Mouse (Mus musculus): ENCODE results near the gene Carmil2.

Carmil2 gene

DNA sequence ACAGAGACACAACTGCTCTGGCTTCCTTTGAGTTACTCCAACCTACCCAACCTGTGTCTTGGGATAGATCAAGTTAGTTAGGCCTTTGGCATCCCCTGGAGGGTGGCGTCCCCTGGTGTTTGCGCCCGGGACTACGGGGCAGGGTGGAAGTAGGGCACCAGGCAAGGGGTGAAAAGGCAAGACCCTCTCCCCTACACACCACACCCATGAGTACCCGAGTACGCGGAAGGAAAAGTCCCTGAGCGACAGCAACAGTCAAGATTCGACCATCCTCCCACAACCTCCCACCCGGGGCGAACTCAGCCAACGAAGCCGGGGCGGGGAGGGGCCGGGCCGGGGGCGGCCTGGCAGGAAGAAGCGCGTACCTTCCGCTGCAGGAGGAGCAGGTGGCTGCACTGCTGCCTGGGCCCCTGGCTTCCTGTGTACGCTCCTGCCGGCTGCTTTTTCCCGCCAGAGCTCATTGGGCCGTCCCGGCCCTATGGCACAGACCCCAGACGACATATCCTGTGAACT is at the start of gene Carmil2:
Gene Carmil2 (plus strand): TSS at position 479 of the 513 bp plus-strand sequence.
- peak; percentile 27; the same call in 1 of the 2 replicates for ATAC-seq (ENCODE audit: low TSS enrichment)

DNA sequence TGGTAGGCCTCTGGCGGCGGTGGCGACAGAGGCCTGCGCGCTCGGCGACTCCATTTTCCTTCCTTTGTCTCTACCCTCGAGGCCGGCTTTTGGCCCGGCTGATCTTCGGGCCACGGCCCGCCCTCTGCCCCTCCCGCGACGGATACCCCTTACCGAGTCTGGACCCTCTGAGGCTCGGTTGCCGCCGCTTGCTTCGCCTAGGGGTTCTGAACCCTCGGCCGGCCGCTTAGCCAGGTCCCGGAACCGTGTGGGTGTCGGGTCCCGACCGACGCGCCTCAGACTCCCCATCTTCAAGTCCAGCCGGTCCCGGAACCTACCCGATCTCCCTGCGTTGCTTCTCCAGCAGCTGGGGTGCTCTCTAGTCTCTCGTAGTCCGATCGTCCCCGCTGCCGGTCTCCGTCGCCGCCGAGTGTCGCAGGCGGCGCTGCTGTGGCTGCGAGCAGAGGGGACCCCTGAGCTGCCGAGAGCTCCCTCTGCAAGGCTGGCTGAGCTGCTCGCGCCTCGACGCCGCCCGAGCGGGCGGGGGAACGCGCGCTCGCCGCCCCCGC is 49.0 kb upstream of the Carmil2 start, which contains the start of gene Agrp:
Gene Agrp (minus strand): TSS at position 431 of the 548 bp plus-strand sequence.
- peak; percentile 41 for ATAC-seq (ENCODE audit: low TSS enrichment)

DNA sequence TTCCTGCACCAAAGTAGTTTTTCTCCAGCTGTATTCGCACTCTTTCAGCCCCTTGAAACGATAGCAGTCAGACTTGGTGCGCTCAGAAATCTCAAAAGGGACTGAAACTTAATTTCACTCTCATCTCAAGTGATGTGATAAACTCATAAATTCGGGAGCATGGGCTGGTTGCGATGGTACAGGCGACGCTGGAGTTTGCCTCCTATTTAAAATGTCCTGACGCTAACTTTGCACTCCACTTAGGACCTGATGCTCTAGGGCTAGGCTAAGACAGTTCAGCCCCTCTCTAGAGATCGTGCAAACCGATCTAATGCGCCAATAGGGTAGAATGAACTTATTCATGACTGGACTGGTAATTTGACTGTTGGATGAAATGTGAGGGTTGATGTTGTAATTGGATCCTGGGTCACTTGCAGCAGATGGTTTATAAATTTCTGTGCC is 48.5 kb upstream of the Carmil2 start:
- ATAC-seq (ENCODE audit: low TSS enrichment), result no peak

DNA sequence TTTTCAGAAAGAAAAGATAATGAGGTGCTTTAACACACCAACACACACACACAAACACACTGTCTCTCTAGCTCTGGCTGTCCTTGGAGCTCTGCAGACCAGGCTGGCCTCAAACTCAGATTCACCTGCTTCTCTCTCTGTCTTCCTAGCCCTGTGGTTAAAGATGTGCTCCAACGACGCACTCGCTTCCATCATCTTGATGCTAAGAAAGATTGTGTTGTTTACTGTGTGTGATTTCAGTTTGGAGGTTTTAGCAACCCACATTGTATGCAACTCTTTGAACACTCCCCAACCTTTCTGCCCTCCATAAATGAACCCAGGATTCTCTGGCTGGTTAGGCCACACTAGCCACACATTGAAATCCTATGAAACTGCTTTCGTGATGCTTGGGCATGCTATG is 47.6 kb upstream of the Carmil2 start:
- ATAC-seq (ENCODE audit: low TSS enrichment), result no peak

DNA sequence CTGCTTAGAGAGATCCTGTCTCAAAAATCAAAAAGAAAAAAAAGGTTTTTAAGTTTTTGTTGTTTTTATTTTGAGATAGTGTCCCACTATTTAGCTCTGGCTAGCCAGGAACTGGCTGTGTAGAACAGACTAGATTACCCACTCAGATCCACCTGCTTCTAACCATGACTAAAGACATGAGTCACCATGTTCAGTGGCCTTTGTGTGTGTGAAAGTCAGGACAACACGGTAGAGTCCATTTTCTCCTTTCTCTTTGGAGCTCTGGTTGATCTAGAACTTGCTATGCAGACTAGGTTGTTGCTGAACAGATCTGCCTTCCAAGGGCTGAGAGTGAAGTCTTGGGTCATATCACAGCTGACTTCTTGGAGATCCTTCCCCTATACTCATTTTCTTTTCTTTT is 46.2 kb upstream of the Carmil2 start:
- no peak for ATAC-seq (ENCODE audit: low TSS enrichment)

DNA sequence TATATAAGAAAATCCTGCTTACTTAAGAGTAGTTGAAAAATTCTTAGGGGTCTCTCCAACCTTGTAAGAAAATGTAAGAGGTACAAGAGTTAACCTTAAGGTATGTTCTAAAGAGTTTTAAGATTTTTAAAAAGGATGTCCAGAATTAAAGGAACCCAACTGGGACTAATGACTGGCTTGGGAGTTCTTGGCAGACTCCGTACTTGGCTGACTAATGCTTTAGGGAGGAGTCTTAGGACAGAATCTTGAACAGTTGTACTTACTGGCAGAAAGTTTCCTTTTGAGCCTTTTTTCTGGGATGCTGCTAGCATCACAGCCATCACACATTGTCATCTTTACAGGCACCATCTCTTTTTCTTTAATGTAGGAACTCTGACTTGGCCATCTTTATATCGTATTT is 45.6 kb upstream of the Carmil2 start:
- ATAC-seq (ENCODE audit: low TSS enrichment), result no peak

DNA sequence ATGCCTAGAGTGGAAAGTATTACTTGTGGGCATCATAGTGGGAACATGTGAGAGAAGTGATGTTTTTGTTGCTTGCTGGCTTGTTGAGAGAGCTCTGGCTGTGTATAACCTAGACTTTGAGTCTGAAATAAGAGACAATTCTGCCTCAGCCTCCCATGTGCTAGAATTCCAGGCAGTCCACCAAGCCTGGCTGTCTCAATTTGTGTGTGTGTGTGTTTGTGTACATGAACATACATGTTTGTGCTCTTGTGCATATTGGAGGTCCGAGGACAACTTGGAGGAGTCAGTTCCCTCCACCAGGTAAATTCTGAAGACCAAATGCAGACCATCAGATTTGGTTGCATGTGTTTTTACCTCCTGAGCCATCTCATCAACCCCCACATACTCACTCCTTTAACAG is 40.9 kb upstream of the Carmil2 start:
- no peak for ATAC-seq (ENCODE audit: low TSS enrichment)

DNA sequence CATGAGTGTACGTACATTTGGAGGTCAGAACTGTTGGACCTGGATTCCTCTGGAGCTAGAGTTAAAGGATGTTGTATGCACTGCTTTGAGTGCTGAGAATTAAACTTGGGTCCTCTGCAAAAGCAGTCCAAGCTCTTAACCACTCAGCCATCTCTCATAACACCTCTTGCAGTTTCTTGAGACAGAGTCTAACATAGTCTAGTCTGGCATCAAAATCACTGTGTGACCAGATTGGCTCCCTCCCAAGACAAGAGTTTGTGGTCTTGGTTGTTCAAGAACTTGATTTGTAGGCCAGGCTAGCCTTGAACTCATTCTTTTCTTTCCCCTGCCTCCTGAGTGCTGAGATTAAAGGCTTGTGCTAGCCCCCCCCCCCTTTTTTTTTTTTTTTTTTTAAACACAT is 37.1 kb upstream of the Carmil2 start:
- no peak for ATAC-seq (ENCODE audit: low TSS enrichment)

DNA sequence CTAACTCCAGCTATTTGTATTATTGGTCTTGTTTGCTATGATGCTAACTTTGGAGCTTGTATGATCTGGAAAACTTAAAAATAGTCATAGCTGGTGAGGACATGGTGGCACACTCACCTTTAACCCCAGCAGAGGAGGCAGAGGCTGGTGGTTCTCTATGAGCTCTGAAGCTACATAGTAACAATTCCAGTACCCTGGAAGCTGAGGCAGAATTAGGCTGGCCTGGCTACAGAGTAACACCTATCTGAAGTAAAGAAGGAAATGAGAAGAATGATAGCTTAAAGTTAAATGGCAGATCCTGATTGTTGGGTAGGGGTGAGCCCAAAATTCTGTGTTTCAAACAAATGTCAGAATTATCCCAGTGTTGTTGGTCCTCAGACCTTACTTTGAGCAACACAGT is 28.4 kb upstream of the Carmil2 start:
- ATAC-seq (ENCODE audit: low TSS enrichment), result no peak

DNA sequence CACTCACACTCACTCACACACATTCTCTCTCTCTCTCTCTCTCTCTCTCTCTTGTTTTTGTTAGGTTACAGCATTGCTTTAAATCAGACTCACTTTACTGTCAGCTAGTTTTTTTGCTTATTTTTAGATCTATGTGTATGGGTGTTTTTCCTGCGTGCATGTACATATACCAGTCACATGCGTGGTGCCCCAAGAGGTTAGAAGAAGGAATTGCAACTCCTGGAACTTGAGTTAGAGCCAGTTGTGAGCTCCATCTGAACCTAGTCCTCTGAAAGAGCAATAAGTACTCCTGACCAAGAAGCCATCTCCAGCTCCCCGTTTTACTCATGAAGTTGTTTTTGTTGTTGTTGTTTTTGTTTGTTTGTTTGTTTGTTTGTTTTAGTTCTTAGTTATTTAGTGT is 24.9 kb upstream of the Carmil2 start:
- peak; percentile 41; the same call in 1 of the 2 replicates for ATAC-seq (ENCODE audit: low TSS enrichment)

DNA sequence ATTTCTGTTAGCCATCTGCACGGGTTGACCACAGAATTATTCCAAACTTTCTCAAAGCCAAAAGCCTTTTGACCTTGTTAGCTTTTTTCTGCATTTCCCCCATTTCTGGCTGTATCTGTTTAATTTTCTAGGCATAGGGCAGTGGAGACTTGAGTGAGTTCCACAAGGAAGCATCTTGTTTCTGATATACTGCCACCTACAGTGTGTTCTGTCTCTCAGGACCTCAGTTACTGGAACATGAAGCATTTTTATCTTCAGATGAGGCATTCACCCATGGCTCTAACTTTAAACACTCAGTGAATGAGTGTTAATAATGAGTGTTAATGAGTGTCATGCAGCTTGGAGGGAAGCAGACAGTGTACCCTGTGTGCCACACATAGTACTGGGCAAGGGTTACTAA is 8.2 kb upstream of the Carmil2 start:
- ATAC-seq (ENCODE audit: low TSS enrichment), result peak; percentile 68; the same call in 1 of the 2 replicates

DNA sequence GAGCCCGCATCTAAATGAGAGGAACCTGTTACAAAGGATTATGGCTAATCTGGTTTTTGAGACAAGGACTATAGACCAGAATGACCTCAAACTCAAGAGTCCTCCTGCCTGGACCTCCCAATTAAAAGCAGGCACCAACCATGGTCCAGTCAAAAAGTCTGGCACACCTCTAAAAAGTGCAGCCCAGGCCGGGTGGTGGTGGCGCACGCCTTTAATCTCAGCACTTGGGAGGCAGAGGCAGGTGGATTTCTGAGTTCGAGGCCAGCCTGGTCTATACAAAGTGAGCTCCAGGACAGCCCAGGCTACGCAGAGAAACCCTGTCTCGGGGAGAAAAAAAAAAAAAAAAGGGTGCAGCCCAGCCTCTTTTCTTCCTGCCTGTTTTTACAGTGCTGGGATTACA is 749 bp upstream of the Carmil2 start:
- no peak for ATAC-seq (ENCODE audit: low TSS enrichment)

DNA sequence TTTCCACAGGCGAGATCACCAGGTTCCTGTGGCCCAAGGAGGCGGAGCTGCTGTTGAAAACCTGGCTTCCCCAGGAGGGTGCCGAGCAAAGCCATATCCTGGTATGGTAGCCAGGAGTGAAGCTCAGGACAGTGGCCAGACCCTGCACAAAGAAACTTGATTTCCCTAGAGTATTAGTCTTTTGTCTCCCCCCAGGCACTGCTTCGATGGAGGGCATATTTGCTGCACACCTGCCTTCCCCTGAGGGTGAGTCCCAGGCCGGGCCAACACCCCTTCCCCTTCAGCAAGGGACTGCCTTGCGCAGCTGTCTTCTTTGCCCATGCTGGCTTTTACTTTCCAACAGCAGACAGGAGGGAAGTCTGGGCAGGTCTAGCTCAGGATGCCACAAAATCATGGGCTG is 477 bp downstream of the Carmil2 start:
- ATAC-seq (ENCODE audit: low TSS enrichment), result no peak

DNA sequence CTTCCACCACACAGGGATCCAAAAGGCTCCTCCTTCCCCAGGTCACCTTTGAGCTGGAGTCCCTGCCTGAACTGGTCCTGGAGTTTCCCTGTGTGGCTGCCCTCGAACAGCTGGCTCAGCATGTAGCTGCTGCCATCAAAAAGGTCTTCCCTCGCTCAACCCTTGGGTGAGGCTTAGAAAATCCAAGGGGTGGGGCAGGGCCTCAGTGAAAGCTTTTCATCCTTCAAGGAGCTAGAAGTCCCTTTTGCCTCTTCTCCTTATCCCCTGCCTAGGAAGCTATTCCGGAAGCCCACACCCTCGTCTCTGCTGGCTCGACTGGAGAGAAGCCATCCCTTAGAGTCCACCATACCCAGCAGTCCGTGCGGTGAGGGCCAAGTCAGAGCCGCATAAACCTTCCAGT is 1.4 kb downstream of the Carmil2 start:
- ATAC-seq (ENCODE audit: low TSS enrichment), result no peak

DNA sequence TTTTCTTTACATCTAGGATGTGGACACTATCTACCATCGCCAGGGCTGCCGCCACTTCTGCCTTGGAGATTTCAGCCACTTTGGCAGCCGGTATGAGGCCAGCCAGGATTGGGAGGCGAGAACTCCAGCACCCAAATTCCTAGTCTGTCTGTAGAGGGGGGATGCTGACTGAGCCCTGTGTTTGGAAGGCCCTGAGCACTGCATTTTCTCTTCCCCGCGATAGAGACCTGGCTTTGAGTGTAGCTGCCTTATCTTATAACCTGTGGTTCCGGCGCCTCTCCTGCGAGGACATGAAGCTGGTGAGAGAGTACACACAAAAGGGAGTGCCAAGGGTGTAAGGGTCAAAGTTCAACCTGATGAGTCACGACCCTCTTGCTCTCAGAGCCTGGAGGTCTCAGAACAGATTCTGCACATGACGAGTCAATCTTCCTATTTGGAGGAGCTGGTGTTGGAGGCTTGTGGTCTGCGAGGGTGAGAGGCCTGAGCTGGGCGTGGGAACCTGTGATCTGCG is 2.2 kb downstream of the Carmil2 start:
- ATAC-seq (ENCODE audit: low TSS enrichment), result no peak

DNA sequence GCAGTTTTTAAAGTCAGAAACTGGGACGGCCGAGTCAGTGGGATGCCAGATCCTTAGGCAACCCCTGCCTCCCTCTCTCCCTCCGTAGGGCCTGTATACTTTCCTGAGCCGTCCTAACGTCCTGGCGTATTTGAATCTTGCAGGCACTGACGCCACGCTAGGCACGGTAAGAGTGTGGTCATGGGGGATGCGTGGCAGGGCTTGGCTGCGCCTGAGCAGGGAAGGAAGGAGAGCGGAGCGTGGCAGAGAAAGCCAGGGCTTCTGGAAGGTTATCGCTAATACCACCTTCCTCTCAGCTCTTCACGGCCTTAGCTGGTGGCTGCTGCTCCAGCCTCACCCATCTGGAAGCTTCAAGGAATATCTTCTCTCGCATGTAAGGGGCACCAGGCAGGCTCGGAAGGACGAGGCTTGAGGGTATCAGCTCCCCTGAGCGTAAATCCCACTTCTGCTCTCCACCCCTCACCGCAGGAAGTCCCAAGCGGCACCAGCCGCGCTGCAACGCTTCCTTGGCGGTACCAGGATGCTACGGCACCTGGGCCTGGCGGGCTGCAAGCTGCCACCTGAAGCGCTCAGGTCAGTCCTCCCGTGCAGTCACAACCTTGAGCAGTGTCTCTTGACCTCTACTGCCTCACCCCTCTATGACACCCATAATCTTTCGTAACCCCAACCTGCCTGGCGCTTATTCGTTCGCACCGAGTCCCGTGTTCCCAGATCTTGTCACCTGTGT is 3.3 kb downstream of the Carmil2 start:
- ATAC-seq (ENCODE audit: low TSS enrichment), result no peak

DNA sequence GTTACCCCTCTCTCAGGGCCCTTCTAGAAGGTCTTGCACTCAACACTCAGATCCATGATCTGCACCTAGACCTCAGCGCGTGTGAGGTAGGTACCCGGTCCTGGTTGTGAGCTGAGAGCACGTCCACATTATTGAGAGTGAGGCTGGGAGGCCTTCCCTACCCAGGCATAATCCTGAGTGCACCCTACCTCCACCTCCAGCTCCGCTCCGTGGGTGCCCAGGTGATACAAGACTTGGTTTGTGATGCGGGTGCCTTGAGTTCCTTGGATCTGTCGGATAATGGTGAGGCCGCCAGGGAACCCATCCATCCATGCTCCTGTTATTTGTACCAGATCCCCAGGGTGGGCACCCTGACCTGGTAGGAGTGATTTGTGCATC is 3.9 kb downstream of the Carmil2 start:
- ATAC-seq (ENCODE audit: low TSS enrichment), result no peak

DNA sequence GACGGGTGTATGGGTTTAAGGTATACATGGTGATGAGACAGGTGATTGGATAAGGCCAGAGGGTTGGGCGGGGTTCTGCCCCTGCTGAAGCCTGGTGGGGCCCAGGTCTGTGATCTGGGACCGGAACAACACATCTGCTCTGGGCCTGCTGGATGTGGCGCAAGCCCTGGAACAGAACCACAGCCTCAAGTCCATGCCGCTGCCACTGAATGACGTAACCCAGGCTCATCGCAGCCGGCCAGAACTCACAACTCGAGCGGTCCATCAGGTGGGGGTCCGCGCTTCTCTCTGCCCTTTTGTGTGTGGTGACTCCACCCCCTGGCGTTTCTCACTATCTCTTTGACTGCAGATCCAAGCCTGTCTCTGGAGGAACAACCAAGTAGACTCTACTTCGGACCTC is 4.9 kb downstream of the Carmil2 start:
- ATAC-seq (ENCODE audit: low TSS enrichment), result no peak

DNA sequence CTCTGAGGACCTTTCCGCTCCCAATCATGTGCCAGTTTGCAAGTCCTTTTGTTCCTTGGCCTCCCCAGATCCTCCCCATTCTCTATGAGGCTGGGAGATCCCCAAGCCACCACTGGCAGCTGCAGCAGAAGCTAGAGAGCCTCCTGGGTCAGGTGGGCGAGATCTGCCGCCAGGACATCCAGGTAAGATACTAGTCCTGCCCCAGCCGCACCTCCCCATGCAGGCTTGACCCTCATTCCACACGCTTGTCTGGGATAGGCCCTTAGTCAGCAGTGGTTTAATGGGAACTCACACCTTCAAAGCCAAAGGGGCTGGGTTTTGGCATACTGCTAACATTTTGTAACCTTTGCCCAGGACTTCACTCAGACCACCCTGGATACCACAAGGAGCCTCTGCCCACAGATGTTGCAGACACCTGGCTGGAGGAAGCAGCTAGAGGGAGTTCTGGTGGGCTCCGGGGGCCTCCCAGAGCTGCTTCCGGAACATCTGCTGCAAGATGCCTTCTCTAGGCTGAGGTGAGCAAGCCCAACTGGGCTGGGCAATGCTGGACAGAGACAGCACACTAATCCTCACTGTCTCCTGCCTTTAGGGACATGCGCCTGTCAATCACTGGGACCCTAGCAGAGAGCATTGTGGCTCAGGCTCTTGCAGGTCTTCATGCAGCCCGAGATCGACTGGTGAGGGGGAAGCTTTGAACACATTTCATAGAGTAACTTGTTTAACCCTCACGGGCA is 6.5 kb downstream of the Carmil2 start:
- no peak for ATAC-seq (ENCODE audit: low TSS enrichment)

DNA sequence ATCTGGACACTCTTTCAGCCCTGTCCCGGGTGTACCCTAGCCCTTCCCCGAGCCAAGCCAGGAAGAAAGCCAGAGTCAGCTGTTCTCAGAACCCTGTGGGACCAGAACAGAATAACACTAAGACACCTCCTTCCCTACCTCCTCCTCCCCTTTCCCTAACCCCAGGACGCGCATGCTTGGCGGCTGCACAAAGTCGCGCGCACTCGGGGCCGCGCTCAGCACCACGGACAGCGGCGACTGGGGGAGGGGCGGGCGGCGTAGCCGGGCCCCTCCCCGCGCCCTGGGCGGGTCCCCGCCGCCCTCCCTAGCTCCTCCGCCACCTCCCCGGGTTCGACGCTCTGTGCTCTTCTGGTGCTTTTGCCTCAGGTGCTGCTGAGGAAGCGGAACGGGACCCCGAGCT is 7.6 kb downstream of the Carmil2 start:
- ATAC-seq (ENCODE audit: low TSS enrichment), result peak; percentile 75

DNA sequence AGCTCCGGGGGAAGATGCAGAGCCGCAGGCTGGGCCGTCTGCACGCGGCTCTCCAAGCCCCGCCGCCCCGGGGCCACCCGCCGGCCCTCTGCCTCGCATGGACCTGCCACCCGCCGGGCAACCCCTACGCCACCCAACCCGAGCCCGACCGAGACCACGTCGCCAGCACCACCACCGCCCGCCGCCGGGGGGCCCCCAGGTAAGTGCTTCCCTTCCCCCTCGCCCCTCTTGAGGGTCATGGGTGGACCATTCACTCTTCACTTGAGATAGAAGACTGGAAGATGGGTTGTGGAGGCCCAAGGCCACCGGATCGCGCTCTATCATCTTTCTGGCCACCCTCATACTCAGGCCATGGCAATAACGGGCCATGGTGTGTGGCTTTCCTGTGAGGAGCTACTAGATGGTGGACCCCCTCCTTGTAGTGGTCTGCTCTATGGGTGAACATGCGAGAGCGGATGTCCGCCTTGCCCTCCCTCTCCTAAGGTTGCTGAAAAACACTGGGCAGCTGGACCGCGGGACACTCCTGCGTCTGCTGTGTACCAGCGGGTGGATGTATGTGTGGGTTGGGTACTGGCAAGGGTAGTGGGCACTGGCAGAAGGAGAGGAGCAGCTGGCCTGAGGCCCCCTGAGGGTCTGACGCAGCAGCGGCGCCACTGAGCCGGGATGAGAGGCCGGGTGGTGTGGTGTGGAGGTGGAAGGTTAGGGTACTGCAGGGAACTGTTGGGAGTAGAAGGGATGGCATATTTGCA is 8.2 kb downstream of the Carmil2 start:
- peak; percentile 23 for ATAC-seq (ENCODE audit: low TSS enrichment)

All from frontal cortex, adult (tissue).